Mouse (Mus musculus) limb, embryonic 10.5 days (tissue): ENCODE results near the gene Stk11ip. TPM values are rescaled to one million over a fixed set of nuclear protein-coding genes. Genes with fewer than 3 reads are reported as not detected.

ENCODE experiments used
- DNase-seq: peaks from one replicate; pipeline ENCODE4 v3.0.0-alpha.2; 2017; ENCODE audit warnings: low spot score
- H3K27ac ChIP-seq: fragments of 300-500 bp; sonication (generic); 2 replicates; pipeline ENCODE4 v1.5.1; 2016; ENCODE audit warnings: mild to moderate bottlenecking
- H3K27me3 ChIP-seq: fragments of 300-500 bp; sonication (generic); 2 replicates; pipeline ENCODE4 v1.6.1; 2016; ENCODE audit warnings: low read depth, mild to moderate bottlenecking; ENCODE audit not compliant: poor library complexity, severe bottlenecking
- H3K36me3 ChIP-seq: fragments of 300-500 bp; sonication (generic); 2 replicates; pipeline ENCODE4 v1.6.1; 2016; ENCODE audit warnings: mild to moderate bottlenecking, moderate library complexity
- H3K4me1 ChIP-seq: fragments of 300-500 bp; sonication (generic); 2 replicates; pipeline ENCODE4 v1.6.1; 2016
- H3K4me3 ChIP-seq: fragments of 300-500 bp; sonication (generic); 2 replicates; pipeline ENCODE4 v1.5.1; 2016; ENCODE audit warnings: mild to moderate bottlenecking, moderate library complexity
- H3K9me3 ChIP-seq: fragments of 300-500 bp; sonication (generic); replicated peaks from 2 replicates; pipeline ENCODE4 v1.6.1; 2016; ENCODE audit warnings: mild to moderate bottlenecking
- WGBS: fragments of 180-500 bp; shearing (Covaris S2); methylation state at CpG from one replicate; pipeline ENCODE4 v1.1.7; 2016; 5-methylcytosine and 5-hydroxymethylcytosine counted together
- polyA plus RNA-seq: library from polyadenylated mRNA; unstranded; fragments of >200 nt; fragmentation: Nextera tagmentation; extraction: Ambion mirVana; gene quantifications from 2 replicates; pipeline ENCODE4 v1.2.1, GENCODE M21; 2016

Stk11ip gene
- polyA plus RNA-seq, 1 experiment from 2014 or later = 33.8 TPM

DNA sequence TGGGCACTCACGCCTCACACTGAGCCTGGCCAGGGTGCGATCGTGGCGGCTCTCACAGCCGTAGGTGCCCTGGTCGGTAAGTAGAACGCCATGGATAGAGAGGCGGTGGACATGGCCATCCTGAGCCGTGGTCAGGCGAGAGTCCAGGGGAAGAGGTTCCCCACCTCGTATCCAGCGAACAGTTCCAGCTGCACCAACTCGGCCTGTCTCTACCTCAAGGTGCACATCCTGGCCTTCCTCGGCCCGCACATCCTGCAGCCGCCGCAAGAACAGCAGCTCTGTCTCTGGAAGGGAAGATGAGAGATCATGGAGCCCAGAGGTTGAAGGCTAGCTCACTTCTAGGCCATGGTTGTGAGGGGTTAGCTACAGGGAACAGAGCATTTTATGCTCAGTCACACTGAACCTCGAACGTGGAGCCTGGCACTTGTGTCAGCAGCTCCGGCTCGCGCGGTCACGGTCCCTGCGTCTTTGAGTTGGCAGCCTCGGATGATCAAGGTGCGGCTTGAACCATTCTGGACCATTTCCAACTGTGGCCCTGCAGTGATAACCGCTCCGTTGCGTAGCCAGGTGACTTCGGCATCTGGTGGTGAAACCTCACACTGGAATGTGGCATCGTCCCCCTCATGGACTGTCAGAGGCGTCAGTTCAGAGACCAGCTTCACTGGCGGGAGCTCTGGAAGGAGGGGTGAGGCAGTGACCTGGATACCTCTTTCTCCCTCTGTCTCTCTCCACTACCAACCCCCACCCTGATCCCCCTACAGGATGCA lies 30.4 kb upstream of the Stk11ip start:
- no peak for DNase-seq
- Histone ChIP-seq H3K27me3 (peaks cover 81% of the 10 kb centered on the region), H3K4me3 (no peak overlapping the region), H3K9me3 (no peaks in the 10 kb centered on the region), H3K4me1 (peaks cover 30% of the 10 kb centered on the region), H3K36me3 (peaks cover 48% of the 10 kb centered on the region), H3K27ac (no peak overlapping the region)
- WGBS = 83% methylated on average over 34 of the region's 34 CpGs

DNA sequence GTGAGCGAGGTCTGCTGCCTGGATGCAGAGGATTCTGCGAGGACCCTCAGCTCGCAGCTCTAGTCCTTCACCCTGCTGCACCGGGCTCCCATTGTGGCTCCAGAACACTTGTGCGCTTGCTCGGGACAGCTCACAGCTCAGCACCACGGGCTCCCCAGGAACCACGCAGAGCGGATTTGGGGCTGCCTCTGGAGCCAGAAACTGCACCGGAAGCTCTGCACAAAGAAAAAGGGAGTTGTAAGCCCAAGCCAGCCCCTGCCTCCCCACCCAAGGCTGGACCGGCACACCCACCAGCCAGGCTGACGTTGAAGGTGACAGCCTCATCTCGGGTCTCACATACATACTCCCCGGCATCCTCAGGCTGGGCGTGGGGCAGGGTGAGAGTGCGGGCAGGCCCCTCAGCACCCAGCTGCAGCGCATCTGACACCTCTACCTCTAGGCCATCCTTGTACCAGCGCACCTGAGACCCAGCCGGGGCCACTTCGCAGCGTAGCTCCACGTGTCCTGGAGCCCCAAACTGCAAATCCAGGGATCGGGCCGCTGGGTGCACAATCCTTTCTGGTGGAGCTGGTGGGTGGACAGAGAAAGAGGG lies 28.7 kb upstream of the Stk11ip start:
- WGBS = 38% methylated on average over 24 of the region's 24 CpGs
- no peak for DNase-seq
- Histone ChIP-seq H3K4me3 (no peak overlapping the region), H3K27me3 (peaks cover 64% of the 10 kb centered on the region), H3K9me3 (no peaks in the 10 kb centered on the region), H3K36me3 (peaks cover 65% of the 10 kb centered on the region), H3K4me1 (peaks cover 23% of the 10 kb centered on the region), H3K27ac (no peak overlapping the region)

GRCm38 (mm10) chr1:75494878-75495548 lies 26.3 kb upstream of the Stk11ip start:
- Histone ChIP-seq H3K4me1 (peaks cover 18% of the 10 kb centered on the region), H3K27me3 (peaks cover 43% of the 10 kb centered on the region), H3K27ac (no peak overlapping the region), H3K4me3 (no peak overlapping the region), H3K36me3 (peaks cover 79% of the 10 kb centered on the region), H3K9me3 (no peaks in the 10 kb centered on the region)
- 45% methylated on average over 12 of the region's 12 CpGs for WGBS
- peak; percentile 75 for DNase-seq

- no peak overlapping the region for H3K27ac ChIP-seq
- H3K9me3 ChIP-seq = no peaks in the 10 kb centered on the region
- H3K4me3 ChIP-seq = no peak overlapping the region
- DNase-seq = no peak
- peaks cover 5% of the 10 kb centered on the region for H3K27me3 ChIP-seq
- H3K36me3 ChIP-seq = peaks cover 85% of the 10 kb centered on the region
- peaks cover 18% of the 10 kb centered on the region for H3K4me1 ChIP-seq
- WGBS = 90% methylated on average over 4 of the region's 4 CpGs
Measured at GRCm38 (mm10) chr1:75498897-75499296, 22.4 kb upstream of the Stk11ip start.

- DNase-seq = no peak
- 88% methylated on average over 7 of the region's 7 CpGs for WGBS
- no peak overlapping the region for H3K27ac ChIP-seq
- peaks cover 24% of the 10 kb centered on the region for H3K4me1 ChIP-seq
- H3K9me3 ChIP-seq = no peaks in the 10 kb centered on the region
- no peak overlapping the region for H3K4me3 ChIP-seq
- H3K27me3 ChIP-seq = peaks cover 4% of the 10 kb centered on the region
- peaks cover 86% of the 10 kb centered on the region for H3K36me3 ChIP-seq
Measured at GRCm38 (mm10) chr1:75499441-75499840, 21.9 kb upstream of the Stk11ip start.

DNA sequence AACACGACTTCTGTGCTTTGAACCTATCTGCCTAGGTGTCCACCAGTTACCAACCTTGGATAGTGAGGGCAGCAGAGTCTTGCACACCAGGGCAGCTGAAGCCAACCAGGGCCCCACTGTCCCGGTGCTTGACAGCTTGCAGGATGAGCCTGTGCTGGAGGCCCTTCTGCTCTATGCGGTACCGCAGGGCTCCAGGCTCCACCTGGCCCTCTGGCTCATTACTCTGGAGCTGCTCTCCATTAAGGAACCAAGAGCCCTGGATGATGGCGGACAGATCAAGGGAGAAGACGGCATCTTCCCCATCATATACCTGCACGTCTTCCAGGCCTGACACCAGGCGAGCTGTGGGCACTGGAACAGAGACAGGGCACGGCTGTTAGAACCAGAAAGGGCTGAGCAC lies 19.4 kb upstream of the Stk11ip start:
- Histone ChIP-seq H3K27me3 (no peaks in the 10 kb centered on the region; the same call in 1 of the 2 replicates), H3K9me3 (no peaks in the 10 kb centered on the region), H3K4me3 (no peak overlapping the region), H3K4me1 (peaks cover 36% of the 10 kb centered on the region), H3K27ac (no peak overlapping the region), H3K36me3 (peaks cover 71% of the 10 kb centered on the region)
- WGBS = 97% methylated on average over 9 of the region's 9 CpGs
- DNase-seq = no peak

DNA sequence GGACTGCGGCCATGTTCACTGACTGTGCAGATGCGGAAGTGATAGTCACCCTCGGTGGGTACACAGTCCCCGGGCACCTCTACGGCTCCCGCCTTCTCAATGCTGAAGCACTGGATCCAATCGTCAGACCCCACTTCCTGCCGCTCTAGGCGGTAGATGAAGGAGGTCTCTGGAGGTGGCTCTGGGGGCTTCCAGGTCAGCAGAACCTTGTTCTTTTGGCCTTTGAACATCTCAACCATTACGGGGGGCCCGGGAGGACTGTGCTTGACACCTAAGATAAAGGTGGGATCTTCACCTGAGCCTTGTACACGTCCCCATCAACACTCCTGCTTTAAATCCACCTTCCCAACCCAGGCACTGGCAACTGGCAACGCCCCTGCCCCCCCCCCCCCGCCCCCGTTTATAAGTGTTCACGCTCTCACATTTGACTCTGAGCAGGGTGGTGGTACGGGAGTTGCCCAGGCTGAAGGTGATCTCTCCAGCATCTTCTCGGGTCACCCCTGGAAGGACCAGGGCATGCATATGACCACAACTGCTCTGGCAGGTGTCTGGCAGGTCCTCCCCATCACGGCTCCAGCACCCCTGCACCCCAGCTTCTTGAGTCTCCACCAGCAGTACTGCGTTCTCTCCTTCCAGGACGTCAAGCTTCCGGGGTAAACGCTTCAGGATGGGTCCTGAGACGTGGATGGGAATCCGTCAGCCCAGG lies 18.2 kb upstream of the Stk11ip start:
- peaks cover 46% of the 10 kb centered on the region for H3K4me1 ChIP-seq
- WGBS = 82% methylated on average over 25 of the region's 25 CpGs
- no peak overlapping the region for H3K27ac ChIP-seq
- no peak for DNase-seq
- no peaks in the 10 kb centered on the region for H3K9me3 ChIP-seq
- H3K36me3 ChIP-seq = peaks cover 59% of the 10 kb centered on the region
- peak overlapping the region; percentile 95; the same call in 1 of the 2 replicates for H3K4me3 ChIP-seq
- 0 out of 2 replicates have a peak, but pooled peaks cover 9% of the 10 kb centered on the region for H3K27me3 ChIP-seq

DNA sequence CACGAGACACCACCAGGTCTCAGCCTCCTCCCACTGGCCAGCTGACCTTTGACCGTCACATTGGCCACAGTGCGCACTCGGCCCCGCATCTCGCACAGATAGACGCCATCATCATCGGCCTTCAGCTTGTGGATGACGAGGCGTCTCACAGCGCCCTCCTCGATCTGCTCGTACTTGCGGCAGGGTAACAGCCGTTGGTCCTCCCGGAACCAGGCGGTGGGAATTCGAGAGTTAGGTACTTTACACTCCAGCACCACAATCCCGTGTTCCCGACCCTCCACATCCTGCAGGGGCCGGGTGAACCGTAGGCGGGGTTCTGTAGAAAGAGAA lies 17.7 kb upstream of the Stk11ip start:
- DNase-seq = no peak
- Histone ChIP-seq H3K9me3 (no peaks in the 10 kb centered on the region), H3K36me3 (peaks cover 54% of the 10 kb centered on the region), H3K4me3 (peak overlapping the region; percentile 95; the same call in 1 of the 2 replicates), H3K27me3 (peaks cover 11% of the 10 kb centered on the region; the same call in 1 of the 2 replicates), H3K4me1 (peaks cover 47% of the 10 kb centered on the region), H3K27ac (no peak overlapping the region)
- WGBS = 66% methylated on average over 23 of the region's 23 CpGs

- peaks cover 51% of the 10 kb centered on the region for H3K4me1 ChIP-seq
- H3K36me3 ChIP-seq = peaks cover 46% of the 10 kb centered on the region
- no peak for DNase-seq
Measured at GRCm38 (mm10) chr1:75504256-75505045, 16.9 kb upstream of the Stk11ip start.

DNA sequence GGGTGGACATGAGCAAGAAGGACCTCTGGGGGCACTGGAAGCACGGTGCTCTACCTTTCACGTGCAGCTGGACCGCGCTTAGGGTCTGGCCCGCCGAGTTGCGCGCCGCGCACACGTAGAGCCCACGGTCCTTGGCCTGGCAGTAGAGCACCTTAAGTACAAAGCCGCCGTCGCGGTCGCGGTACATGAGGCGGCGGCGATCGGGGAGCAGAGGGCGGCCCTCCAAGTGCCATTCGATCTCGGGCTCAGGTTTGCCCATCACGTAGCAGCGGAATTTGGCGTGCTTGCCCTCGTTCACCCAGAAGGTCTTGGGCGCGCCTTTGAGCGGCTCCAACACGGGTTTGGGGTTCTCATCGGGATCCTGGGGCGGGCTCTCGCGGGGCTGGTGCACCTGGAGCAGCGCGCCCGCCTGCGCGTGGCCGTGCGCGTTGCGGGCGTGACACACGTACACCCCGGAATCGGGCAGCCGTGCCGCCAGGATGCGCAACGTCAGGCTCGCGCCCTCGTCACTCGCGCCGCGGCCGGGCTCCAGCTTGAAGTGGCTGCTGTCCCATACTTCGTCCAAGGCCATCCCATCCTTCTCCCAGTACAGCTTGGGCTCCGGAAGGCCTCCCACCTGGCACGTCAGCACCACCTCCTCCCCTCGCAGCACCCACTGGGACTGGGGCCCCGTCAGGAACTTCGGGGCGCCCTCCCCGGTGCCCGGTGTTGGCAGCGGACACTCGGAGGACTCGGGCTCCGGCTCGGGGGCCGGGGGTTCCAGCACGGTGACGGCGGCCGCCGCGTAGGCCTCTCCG lies 16.0 kb upstream of the Stk11ip start:
- peak overlapping the region; percentile 98 for H3K27ac ChIP-seq
- H3K4me3 ChIP-seq = peak overlapping the region; percentile 95
- H3K9me3 ChIP-seq = no peaks in the 10 kb centered on the region
- peaks cover 24% of the 10 kb centered on the region for H3K27me3 ChIP-seq
- H3K36me3 ChIP-seq = peaks cover 37% of the 10 kb centered on the region
- WGBS = under 1% methylated on average over 84 of the region's 84 CpGs
- H3K4me1 ChIP-seq = peaks cover 58% of the 10 kb centered on the region
- DNase-seq = peak; percentile 79

More at GRCm38 (mm10) chr1:75504256-75505045, 16.9 kb upstream of the Stk11ip start:
- WGBS = 56% methylated on average over 9 of the region's 9 CpGs
- Histone ChIP-seq H3K27ac (peak overlapping the region; percentile 98; the same call in 1 of the 2 replicates), H3K4me3 (peak overlapping the region; percentile 95), H3K9me3 (no peaks in the 10 kb centered on the region), H3K27me3 (peaks cover 18% of the 10 kb centered on the region)

DNA sequence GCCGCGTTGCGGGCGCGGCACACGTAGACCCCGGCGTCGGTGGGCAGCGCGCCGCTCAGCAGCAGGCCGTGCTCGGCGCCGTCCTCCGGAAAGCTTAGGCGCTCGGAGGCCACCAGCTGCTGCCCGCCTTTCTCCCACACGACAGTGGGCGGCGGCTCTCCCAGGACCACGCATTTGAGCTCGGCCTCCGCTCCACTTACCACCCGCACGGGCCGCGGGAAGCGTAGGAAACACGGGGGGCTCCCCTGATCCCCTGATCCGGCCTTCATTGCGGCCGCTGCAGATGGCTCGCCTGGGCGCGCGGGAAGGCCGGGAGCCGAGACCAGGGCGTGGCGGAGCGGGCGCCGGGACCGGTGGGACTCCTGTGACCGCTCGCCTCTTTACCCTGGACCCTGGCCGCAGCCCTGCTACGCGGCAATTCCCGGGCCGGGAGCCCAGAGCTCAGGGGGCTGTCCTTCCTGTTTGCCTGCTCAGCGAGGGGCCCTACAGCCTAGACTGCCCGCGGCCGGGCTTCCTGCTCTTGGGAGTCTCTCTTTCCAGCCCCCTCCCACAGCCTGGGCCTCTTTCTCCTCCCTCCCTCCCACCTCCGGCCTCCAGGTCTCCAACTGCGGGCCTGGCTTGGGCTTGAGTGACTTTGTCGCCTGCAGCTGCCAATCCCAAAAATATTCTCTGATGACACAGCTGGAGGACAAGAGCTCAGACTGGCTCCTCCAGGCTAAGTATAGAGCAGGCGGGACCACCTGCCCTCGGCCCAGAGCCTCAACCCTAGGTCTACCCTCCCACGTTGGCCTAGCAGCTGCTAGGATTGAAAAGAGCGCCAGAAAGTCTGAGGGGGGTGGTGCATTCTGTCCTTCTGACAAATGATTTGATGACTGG lies 15.1 kb upstream of the Stk11ip start, which contains the start of gene Obsl1:
Obsl1 (minus strand) TSS at position 497 of the 876 bp plus-strand sequence.
- Histone ChIP-seq H3K36me3 (peaks cover 28% of the 10 kb centered on the region), H3K27ac (peak within 1 kb of the TSS; percentile 98), H3K9me3 (no peaks in the 10 kb centered on the region), H3K4me3 (peak within 1 kb of the TSS; percentile 95), H3K4me1 (peaks cover 67% of the 10 kb centered on the region), H3K27me3 (peaks cover 24% of the 10 kb centered on the region)
- peak; percentile 90 for DNase-seq
- WGBS = under 1% methylated on average over 65 of the region's 65 CpGs
